Comparison of ENCODE assay signal across 20 mouse cellular contexts in the genomic region with DNA sequence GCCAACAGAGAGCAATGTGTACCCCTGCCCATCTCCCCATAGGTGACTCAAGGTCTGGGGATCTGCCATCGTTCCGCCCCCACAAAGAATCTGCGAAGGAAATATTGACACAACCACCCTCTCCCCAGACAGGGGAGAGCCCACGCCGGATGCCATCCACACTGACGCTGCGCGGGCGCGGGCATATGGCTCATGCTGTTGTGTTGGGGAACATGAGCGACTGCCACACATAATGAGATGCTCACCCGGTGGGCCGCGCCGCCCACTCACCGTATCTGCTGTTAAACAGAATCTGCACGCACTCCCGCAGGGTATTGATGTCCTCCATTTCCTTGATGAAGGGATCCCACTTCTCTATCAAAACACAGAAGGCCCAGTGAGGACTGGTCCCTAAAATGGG. TPM values are rescaled to one million over a fixed set of nuclear protein-coding genes. Genes with fewer than 3 reads are reported as not detected.
DNase-seq lines count a peak whose midpoint lies in the region; ATAC-seq lines count a peak whose summit lies in the region.
"Had no signal": no experiment of that assay in that cellular context is flagged by ENCODE, and none has a peak within 500 bp of the region (broad histone marks: within the 10 kb centered on the region; RNA-seq: fewer than 3 reads in every experiment).

No protein-coding gene starts in this region.

- H3K27me3 ChIP-seq in forebrain, embryonic 10.5 days (ENCODE audit: poor library complexity, severe bottlenecking), result no peaks in the 10 kb centered on the region
- H3K27me3 ChIP-seq: CH12.LX; limb, embryonic 15.5 days; midbrain, embryonic 15.5 days; stomach, embryonic 15.5 days had no signal

- no peak for ATAC-seq in CD4-positive, CD25-positive, alpha-beta regulatory T cell, adult 4 months
- ATAC-seq: forebrain, postnatal 0 days; intestine, embryonic 16.5 days; midbrain, embryonic 15.5 days had no signal

- H3K4me1 ChIP-seq in forebrain, embryonic 10.5 days, result no peaks in the 10 kb centered on the region
- H3K4me1 ChIP-seq: midbrain, embryonic 15.5 days; stomach, embryonic 15.5 days had no signal

- DNase-seq in left cerebral cortex, adult 11 months (ENCODE audit: low spot score), result peak; percentile 27
- DNase-seq in left cerebral cortex, postnatal 4 days, result no peak
- DNase-seq in layer of hippocampus, adult 9-11 months, result peak; percentile 83
- peak; percentile 32 to 68 for DNase-seq in left cerebral cortex, postnatal 10 days (ENCODE audit: extremely low spot score in 1 of 2, low spot score in 2 of 2)
- DNase-seq in right cerebral cortex, postnatal 36 days (ENCODE audit: low spot score in 2 of 2), result peak; percentile 67 to 70
- DNase-seq in forebrain, embryonic 10.5 days (ENCODE audit: extremely low spot score, low spot score), result no peak
- DNase-seq in lung, postnatal 10 days, result no peak
- DNase-seq: adrenal gland, postnatal 10 days; cerebellum, postnatal 10 days; embryo, embryonic 11 days; forebrain, postnatal 0 days; kidney, postnatal 10 days; lung, embryonic 14.5 days; thymus, postnatal 36 days had no signal

- 96% methylated on average over 18 of the region's 18 CpGs for WGBS in forebrain, embryonic 10.5 days

- no peak overlapping the region for H3K27ac ChIP-seq in forebrain, embryonic 10.5 days
- H3K27ac ChIP-seq: limb, embryonic 15.5 days; midbrain, embryonic 15.5 days; stomach, embryonic 15.5 days had no signal

- no peak overlapping the region for H3K4me3 ChIP-seq in forebrain, embryonic 10.5 days
- H3K4me3 ChIP-seq: limb, embryonic 15.5 days; midbrain, embryonic 15.5 days; stomach, embryonic 15.5 days had no signal

- H3K9me3 ChIP-seq in forebrain, embryonic 10.5 days, result no peaks in the 10 kb centered on the region
- H3K9me3 ChIP-seq: limb, embryonic 15.5 days; midbrain, embryonic 15.5 days; stomach, embryonic 15.5 days had no signal

- H3K36me3 ChIP-seq in forebrain, embryonic 10.5 days (replicated peaks), result no peaks in the 10 kb centered on the region; the same call in 1 of the 2 replicates

- intact Hi-C loops in left cerebral cortex, postnatal 4 days (cut with DNase I), result no loop called here
- intact Hi-C loops in left cerebral cortex, postnatal 10 days (cut with DNase I), result no loop called here

RNA-seq across cellular contexts. Expression of a gene that starts 54.7 kb away (rescaled TPM):
- total RNA-seq in left cerebral cortex, postnatal 4 days (2021), result 10 to 100 TPM; 67.6 to 81.6 TPM
- total RNA-seq in left cerebral cortex, postnatal 10 days (2021), result 10 to 100 TPM; 39.9 to 44.9 TPM
- 1 to 10 TPM; 6.0 to 8.0 TPM for polyA plus RNA-seq in CD4-positive, CD25-positive, alpha-beta regulatory T cell, adult 4 months (2017; shearing (Covaris generic))
- polyA plus RNA-seq in forebrain, embryonic 10.5 days (2016; fragmentation: Nextera tagmentation; extraction: Ambion mirVana), result 92.6 and 98.9 TPM in 2 replicates

Comparison
In these comparisons a context has a peak if more than half of its experiments do, and no peak if none do; other contexts are left out.
1. DNase-seq: peak in left cerebral cortex, adult 11 months (single experiment), layer of hippocampus, adult 9-11 months (single experiment), left cerebral cortex, postnatal 10 days (2 of 2) and right cerebral cortex, postnatal 36 days (2 of 2); none in left cerebral cortex, postnatal 4 days (single experiment), forebrain, embryonic 10.5 days (single experiment) and lung, postnatal 10 days (single experiment).